31 mouse cellular contexts compared by ENCODE assay signal in genomic region chr12:109022966-109023365, GRCm38 (mm10).
"Had no signal": no experiment of that assay in that cellular context is flagged by ENCODE, and none has a peak within 500 bp of the region (broad histone marks: within the 10 kb centered on the region; RNA-seq: fewer than 3 reads in every experiment).

No protein-coding gene starts in this region.

- H3K4me1 ChIP-seq: heart, embryonic 12.5 days; heart, embryonic 13.5 days; heart, embryonic 15.5 days; hindbrain, embryonic 12.5 days had no signal

- H3K4me3 ChIP-seq: heart, embryonic 12.5 days; heart, embryonic 13.5 days; heart, embryonic 15.5 days; hindbrain, embryonic 12.5 days; hindbrain, embryonic 15.5 days; intestine, embryonic 15.5 days; kidney, embryonic 15.5 days; layer of hippocampus, adult 2 months; left cerebral cortex, adult 2 months had no signal

- H3K9ac ChIP-seq: heart, embryonic 12.5 days; heart, embryonic 13.5 days; heart, embryonic 15.5 days; hindbrain, embryonic 12.5 days; hindbrain, embryonic 14.5 days; hindbrain, embryonic 15.5 days; intestine, embryonic 15.5 days; kidney, embryonic 15.5 days had no signal

- H3K27me3 ChIP-seq: heart, embryonic 12.5 days; heart, embryonic 13.5 days; heart, embryonic 15.5 days; hindbrain, embryonic 12.5 days; hindbrain, embryonic 15.5 days; intestine, embryonic 15.5 days had no signal

- H3K4me2 ChIP-seq: heart, embryonic 11.5 days; heart, embryonic 12.5 days; heart, embryonic 13.5 days; heart, embryonic 15.5 days; hindbrain, embryonic 12.5 days; hindbrain, embryonic 14.5 days; hindbrain, embryonic 15.5 days; intestine, embryonic 15.5 days; kidney, embryonic 15.5 days had no signal

- ATAC-seq: inflammation-experienced regulatory T-cells, adult 6 months; intestine, embryonic 15.5 days; intestine, embryonic 16.5 days; intestine, postnatal 0 days had no signal

- DNase-seq: heart, postnatal 10 days; heart, postnatal 14 days; heart, postnatal 36 days; heart, postnatal 4 days; kidney, adult 11 months; kidney, adult 18-20 months; kidney, adult 2 months; kidney, adult 8-10 months; kidney, adult 9 months; kidney, postnatal 10 days; kidney, postnatal 14 days; kidney, postnatal 25 days; kidney, postnatal 36 days; layer of hippocampus, adult 9-11 months; layer of hippocampus, postnatal 36 days had no signal

- H3K9me3 ChIP-seq: heart, embryonic 12.5 days; heart, embryonic 13.5 days; heart, embryonic 15.5 days; hindbrain, embryonic 12.5 days; hindbrain, embryonic 15.5 days; intestine, embryonic 15.5 days; kidney, embryonic 15.5 days had no signal

- H3K36me3 ChIP-seq: heart, embryonic 15.5 days; hindbrain, embryonic 12.5 days; hindbrain, embryonic 15.5 days; intestine, embryonic 15.5 days had no signal

- H3K27ac ChIP-seq: heart, embryonic 13.5 days; heart, embryonic 15.5 days; hindbrain, embryonic 12.5 days; hindbrain, embryonic 14.5 days; hindbrain, embryonic 15.5 days; hindbrain, postnatal 0 days; intestine, embryonic 15.5 days; kidney, embryonic 15.5 days; kidney, postnatal 0 days; layer of hippocampus, adult 2 months; left cerebral cortex, adult 2 months had no signal
